Mouse (Mus musculus) forebrain, postnatal 0 days (tissue): ENCODE measurements around the gene Timm13. TPM values are rescaled to one million over a fixed set of nuclear protein-coding genes. Genes with fewer than 3 reads are reported as not detected.
A peak's percentile ranks its signal among the peaks of the same experiment; 100 is the strongest.

Experiments used
- ATAC-seq: fragments of 200-750 bp; cut with Nextera tagmentation; 2 replicates; pipeline ENCODE4 v1.8.0; 2017; ENCODE audit warnings: mild to moderate bottlenecking, moderate library complexity
- DNase-seq: peaks from one replicate; pipeline ENCODE4 v3.0.0-alpha.2; 2015
- H3K27ac ChIP-seq: fragments of 300-500 bp; sonication (generic); 2 replicates; pipeline ENCODE4 v1.5.1; 2014; ENCODE audit warnings: low read depth, mild to moderate bottlenecking, antibody characterized with exemption, low read length, moderate library complexity, mixed read lengths
- H3K27me3 ChIP-seq: fragments of 300-500 bp; sonication (generic); 2 replicates; pipeline ENCODE4 v1.6.1; 2014; ENCODE audit warnings: mild to moderate bottlenecking, low read length, mixed read lengths; ENCODE audit not compliant: insufficient read depth
- H3K36me3 ChIP-seq: fragments of 300-500 bp; sonication (generic); 2 replicates; pipeline ENCODE4 v1.6.1; 2014; ENCODE audit warnings: mild to moderate bottlenecking, moderate library complexity; ENCODE audit not compliant: insufficient read depth
- H3K4me1 ChIP-seq: fragments of 300-500 bp; sonication (generic); 2 replicates; pipeline ENCODE4 v1.6.1; 2014; ENCODE audit warnings: antibody characterized with exemption; ENCODE audit not compliant: insufficient read depth
- H3K4me2 ChIP-seq: fragments of 300-500 bp; sonication (generic); 2 replicates; pipeline ENCODE4 v1.6.1; 2014; ENCODE audit warnings: low read depth, mild to moderate bottlenecking, moderate library complexity
- H3K4me3 ChIP-seq: fragments of 300-500 bp; sonication (generic); 2 replicates; pipeline ENCODE4 v1.5.1; 2014; ENCODE audit warnings: low read depth, low read length, mixed read lengths
- H3K9ac ChIP-seq: fragments of 300-500 bp; sonication (generic); 2 replicates; pipeline ENCODE4 v1.6.1; 2014; ENCODE audit warnings: mild to moderate bottlenecking
- H3K9me3 ChIP-seq: fragments of 300-500 bp; sonication (generic); 2 replicates; pipeline ENCODE4 v1.6.1; 2016; ENCODE audit warnings: low read length
- CTCF ChIP-seq: sonication (generic); IDR thresholded peaks from 2 replicates; pipeline ENCODE4 v1.5.1; 2016; ENCODE audit warnings: antibody characterized with exemption, control low read depth, low read depth
- WGBS: fragments of 180-500 bp; shearing (Covaris S2); extraction: QIAGEN DNeasy Blood & Tissue Kit; methylation state at CpG from one replicate; pipeline ENCODE4 v1.1.7; 2014; 5-methylcytosine and 5-hydroxymethylcytosine counted together
- polyA plus RNA-seq: library from polyadenylated mRNA; unstranded; fragments of >200 nt; fragmentation: Nextera tagmentation; extraction: Ambion mirVana; gene quantifications from 2 replicates; pipeline ENCODE4 v1.2.1, GENCODE M21; 2015
- total RNA-seq: library from RNA; depleted of rRNA; stranded (reverse); fragments of >200 nt; gene quantifications from 2 replicates; pipeline ENCODE4 v1.2.3, GENCODE M21; 2014

Gene Timm13
- total and polyA plus RNA-seq, 2 experiments from 2014 or later, result 214 to 381 TPM

GRCm38 (mm10) chr10:80944231-80944630, 43.5 kb upstream of the Timm13 start:
- DNase-seq (no peak), ATAC-seq (no peak)
- Histone ChIP-seq H3K36me3 (no peaks in the 10 kb centered on the region), H3K27me3 (no peaks in the 10 kb centered on the region), H3K9ac (no peak overlapping the region), H3K4me3 (no peak overlapping the region), H3K4me1 (peaks cover 14% of the 10 kb centered on the region; the same call in 1 of the 2 replicates), H3K9me3 (no peaks in the 10 kb centered on the region), H3K27ac (no peak overlapping the region), H3K4me2 (no peak overlapping the region)
- no peak for TF ChIP-seq CTCF
- WGBS, result 88% methylated on average over 5 of the region's 5 CpGs

GRCm38 (mm10) chr10:80943701-80944100, 42.9 kb upstream of the Timm13 start:
- no peak for DNase-seq
- H3K9ac ChIP-seq, result no peak overlapping the region

GRCm38 (mm10) chr10:80942919-80943318, 42.1 kb upstream of the Timm13 start:
- Histone ChIP-seq H3K27me3 (no peaks in the 10 kb centered on the region), H3K9me3 (no peaks in the 10 kb centered on the region), H3K27ac (no peak overlapping the region), H3K4me1 (peaks cover 16% of the 10 kb centered on the region; the same call in 1 of the 2 replicates), H3K36me3 (no peaks in the 10 kb centered on the region), H3K9ac (no peak overlapping the region), H3K4me3 (no peak overlapping the region), H3K4me2 (no peak overlapping the region)
- WGBS, result 66% methylated on average over 8 of the region's 8 CpGs
- ATAC-seq (no peak), DNase-seq (no peak)
- no peak for TF ChIP-seq CTCF

More at GRCm38 (mm10) chr10:80943701-80944100, 42.9 kb upstream of the Timm13 start:
- WGBS, result 83% methylated on average over 9 of the region's 9 CpGs
- H3K9me3 ChIP-seq, result no peaks in the 10 kb centered on the region
- H3K4me2 ChIP-seq, result no peak overlapping the region
- H3K36me3 ChIP-seq, result no peaks in the 10 kb centered on the region
- H3K27ac ChIP-seq, result no peak overlapping the region
- no peak for ATAC-seq
- H3K4me3 ChIP-seq, result no peak overlapping the region
- TF ChIP-seq CTCF, result no peak
- H3K4me1 ChIP-seq, result peaks cover 16% of the 10 kb centered on the region; the same call in 1 of the 2 replicates
- no peaks in the 10 kb centered on the region for H3K27me3 ChIP-seq

- 50% methylated on average over 2 of the region's 2 CpGs for WGBS
- H3K9ac ChIP-seq, result no peak overlapping the region
- H3K4me3 ChIP-seq, result no peak overlapping the region
- no peaks in the 10 kb centered on the region for H3K9me3 ChIP-seq
- H3K27ac ChIP-seq, result no peak overlapping the region
- DNase-seq (no peak), ATAC-seq (no peak)
- H3K4me1 ChIP-seq, result peaks cover 16% of the 10 kb centered on the region
- TF ChIP-seq CTCF, result no peak
- no peaks in the 10 kb centered on the region for H3K27me3 ChIP-seq
- H3K4me2 ChIP-seq, result no peak overlapping the region
- no peaks in the 10 kb centered on the region for H3K36me3 ChIP-seq
These were observed 40.2 kb upstream of the Timm13 start for GRCm38 (mm10) chr10:80940988-80941347.

GRCm38 (mm10) chr10:80940320-80940987, 39.7 kb upstream of the Timm13 start:
- Histone ChIP-seq H3K4me1 (peaks cover 16% of the 10 kb centered on the region), H3K27me3 (no peaks in the 10 kb centered on the region; the same call in 1 of the 2 replicates), H3K9me3 (no peaks in the 10 kb centered on the region), H3K4me2 (peak overlapping the region; percentile 61), H3K4me3 (peak overlapping the region; percentile 32), H3K27ac (peak overlapping the region; percentile 55), H3K36me3 (no peaks in the 10 kb centered on the region), H3K9ac (peak overlapping the region; percentile 41)
- no peak for DNase-seq
- TF ChIP-seq CTCF, result no peak
- peak; percentile 12; the same call in 1 of the 2 replicates for ATAC-seq
- 47% methylated on average over 8 of the region's 8 CpGs for WGBS

GRCm38 (mm10) chr10:80939671-80940070, 38.9 kb upstream of the Timm13 start:
- H3K36me3 ChIP-seq, result no peaks in the 10 kb centered on the region
- peak; percentile 89 for DNase-seq
- TF ChIP-seq CTCF, result no peak
- H3K4me3 ChIP-seq, result peak overlapping the region; percentile 32
- peaks cover 2% of the 10 kb centered on the region for H3K27me3 ChIP-seq
- ATAC-seq, result peak; percentile 85
- peak overlapping the region; percentile 41 for H3K9ac ChIP-seq
- WGBS, result 2% methylated on average over 28 of the region's 28 CpGs
- peaks cover 16% of the 10 kb centered on the region for H3K4me1 ChIP-seq
- H3K9me3 ChIP-seq, result no peaks in the 10 kb centered on the region
- peak overlapping the region; percentile 61 for H3K4me2 ChIP-seq
- H3K27ac ChIP-seq, result peak overlapping the region; percentile 55

GRCm38 (mm10) chr10:80938831-80939550, 38.2 kb upstream of the Timm13 start:
- H3K9me3 ChIP-seq, result no peaks in the 10 kb centered on the region
- ATAC-seq, result peak; percentile 19
- peak overlapping the region; percentile 55; the same call in 1 of the 2 replicates for H3K27ac ChIP-seq
- H3K36me3 ChIP-seq, result no peaks in the 10 kb centered on the region
- peak overlapping the region; percentile 41 for H3K9ac ChIP-seq
- peak overlapping the region; percentile 32 for H3K4me3 ChIP-seq
- H3K4me2 ChIP-seq, result peak overlapping the region; percentile 61
- peaks cover 9% of the 10 kb centered on the region for H3K27me3 ChIP-seq
- H3K4me1 ChIP-seq, result peaks cover 16% of the 10 kb centered on the region
- no peak for DNase-seq
- no peak for TF ChIP-seq CTCF
- 16% methylated on average over 15 of the region's 15 CpGs for WGBS
